Mouse (Mus musculus) liver, embryonic 14.5 days (tissue): ENCODE measurements at regions not wholly inside any gene's neighbourhood (a gene's known extent, or its start where the extent isn't known, plus 50 kb on each side); places are given as distances from the start of the nearest gene placed in this dataset.

Source experiments
- CTCF ChIP-seq: IDR thresholded peaks from 2 replicates; pipeline ENCODE4 v1.5.1; 2016; ENCODE audit warnings: antibody characterized with exemption, low read depth, control low read depth
- EP300 ChIP-seq: IDR thresholded peaks from 2 replicates; pipeline ENCODE4 v1.6.1; 2016; ENCODE audit warnings: antibody characterized with exemption, low read depth

- TF ChIP-seq EP300 (no peak), CTCF (no peak)
Observed at GRCm38 (mm10) chr6:19991829-19992228, 1125.7 kb downstream of the Ankrd7 start.
